In the genomic region with DNA sequence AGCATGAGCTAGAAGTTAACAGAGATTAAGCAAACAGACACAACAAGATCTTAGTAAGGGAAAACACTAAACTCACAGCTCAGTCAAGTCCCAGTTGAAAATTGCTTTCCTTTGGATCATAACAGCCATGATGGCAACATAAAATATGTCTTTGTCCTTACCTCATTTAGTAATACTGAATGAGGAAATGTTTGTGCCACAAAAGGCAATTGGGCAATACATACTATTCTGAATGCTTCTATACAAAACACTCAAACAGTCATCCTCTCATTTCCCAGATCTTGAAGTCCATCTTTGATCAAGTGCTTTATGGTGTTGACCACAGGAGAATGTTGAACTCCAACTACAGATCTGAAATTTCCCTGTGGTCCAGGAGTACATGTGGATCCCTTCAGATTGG, we compare ENCODE assay signal across 20 mouse cellular contexts.
"Had no signal": no experiment of that assay in that cellular context is flagged by ENCODE, and none has a peak within 500 bp of the region (broad histone marks: within the 10 kb centered on the region; RNA-seq: fewer than 3 reads in every experiment).

No protein-coding gene starts in this region.

- H3K27ac ChIP-seq: liver, embryonic 13.5 days; liver, embryonic 15.5 days; macrophage; midbrain, embryonic 12.5 days; midbrain, embryonic 15.5 days; neural tube, embryonic 13.5 days; neural tube, embryonic 15.5 days had no signal

- H3K36me3 ChIP-seq: liver, embryonic 13.5 days; liver, embryonic 15.5 days; midbrain, embryonic 12.5 days; midbrain, embryonic 15.5 days; neural tube, embryonic 13.5 days; neural tube, embryonic 15.5 days had no signal

- H3K9me3 ChIP-seq: liver, embryonic 13.5 days; liver, embryonic 15.5 days; megakaryocyte, embryonic 14.5 days; midbrain, embryonic 12.5 days; midbrain, embryonic 15.5 days; neural tube, embryonic 13.5 days; neural tube, embryonic 15.5 days had no signal

- H3K9ac ChIP-seq: liver, embryonic 13.5 days; liver, embryonic 15.5 days; liver, postnatal 0 days; lung, embryonic 14.5 days; midbrain, embryonic 12.5 days; midbrain, embryonic 15.5 days; neural tube, embryonic 13.5 days; neural tube, embryonic 15.5 days had no signal

- H3K27me3 ChIP-seq: liver, embryonic 13.5 days; liver, embryonic 15.5 days; megakaryocyte, embryonic 14.5 days; midbrain, embryonic 12.5 days; midbrain, embryonic 15.5 days; neural tube, embryonic 13.5 days; neural tube, embryonic 15.5 days had no signal

- ATAC-seq: liver, postnatal 0 days; midbrain, embryonic 15.5 days had no signal

- H3K4me2 ChIP-seq: liver, embryonic 13.5 days; liver, embryonic 15.5 days; lung, embryonic 14.5 days; midbrain, embryonic 12.5 days; midbrain, embryonic 15.5 days; neural tube, embryonic 13.5 days; neural tube, embryonic 15.5 days had no signal

- H3K4me3 ChIP-seq: liver, embryonic 13.5 days; liver, embryonic 15.5 days; megakaryocyte, embryonic 14.5 days; midbrain, embryonic 12.5 days; midbrain, embryonic 15.5 days; myocyte; neural tube, embryonic 13.5 days; neural tube, embryonic 15.5 days had no signal

- DNase-seq: liver, embryonic 13.5 days; liver, postnatal 0 days; lung, embryonic 14.5 days; lung, postnatal 10 days; retina, postnatal 1 day; right cerebral cortex, adult 18-20 months; right cerebral cortex, postnatal 25 days; right cerebral cortex, postnatal 4 days; spleen, adult 18-20 months; thymus, adult 18-20 months; thymus, postnatal 14 days; thymus, postnatal 36 days had no signal

- H3K4me1 ChIP-seq: liver, embryonic 13.5 days; liver, embryonic 15.5 days; midbrain, embryonic 12.5 days; midbrain, embryonic 15.5 days; neural tube, embryonic 15.5 days had no signal
